Mouse (Mus musculus) liver, embryonic 14.5 days (tissue): ENCODE data around the gene Fmnl2.

ENCODE experiments used
- CTCF ChIP-seq: IDR thresholded peaks from 2 replicates; pipeline ENCODE4 v1.5.1; 2016; ENCODE audit warnings: antibody characterized with exemption, low read depth, control low read depth
- EP300 ChIP-seq: IDR thresholded peaks from 2 replicates; pipeline ENCODE4 v1.6.1; 2016; ENCODE audit warnings: antibody characterized with exemption, low read depth

DNA sequence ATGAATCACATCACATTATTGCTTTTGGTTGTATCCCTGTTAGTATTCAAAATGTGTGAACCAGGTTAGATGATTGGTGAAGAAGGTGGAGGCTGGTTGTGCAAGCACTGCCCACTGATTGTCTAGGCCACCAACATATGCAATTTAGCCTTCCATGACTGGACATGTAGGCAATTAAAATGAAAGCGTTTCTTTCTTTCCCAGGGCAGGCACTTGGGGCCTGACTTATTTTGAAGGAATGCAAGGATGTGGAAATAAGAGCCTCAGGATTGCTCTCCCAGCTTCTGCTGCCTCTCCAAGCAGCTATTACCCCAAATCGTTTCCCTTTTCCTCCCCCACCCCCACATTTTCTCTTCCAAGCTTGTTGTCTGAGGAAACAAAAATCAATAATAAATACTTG lies 29.6 kb downstream of the Fmnl2 start:
- no peak for TF ChIP-seq EP300
- TF ChIP-seq CTCF, result no peak
